Mouse (Mus musculus) spleen, adult 18-20 months (tissue): ENCODE data around the gene Ppp1r8.
"Not testable (repeated sequence)": the region's sequence is repeated elsewhere in the genome, so short reads cannot be mapped to it uniquely, and the experiment has no call there.

Experiments used
- DNase-seq, 2 experiments: peaks; one replicate each; pipeline ENCODE4 v3.0.0; 2022; ENCODE audit warnings: mixed read lengths in 2 of 2

Ppp1r8 gene

GRCm38 (mm10) chr4:132806620-132807191, 36.3 kb downstream of the Ppp1r8 start:
- DNase-seq, result no peak

- DNase-seq, result no peak
These were observed 37.3 kb downstream of the Ppp1r8 start for GRCm38 (mm10) chr4:132805599-132806197.

- DNase-seq, result peak in 1 of 2 experiments; percentile 12
These were observed 37.8 kb downstream of the Ppp1r8 start for GRCm38 (mm10) chr4:132805146-132805545.

- peak; percentile 46 to 54 for DNase-seq
These were observed 38.6 kb downstream of the Ppp1r8 start for GRCm38 (mm10) chr4:132804331-132804730.

GRCm38 (mm10) chr4:132803876-132804275, 39.1 kb downstream of the Ppp1r8 start:
- DNase-seq, result no peak

GRCm38 (mm10) chr4:132803212-132803611, 39.8 kb downstream of the Ppp1r8 start:
- no peak for DNase-seq

- DNase-seq, result peak; percentile 48 to 56
These were observed 40.8 kb downstream of the Ppp1r8 start for GRCm38 (mm10) chr4:132802171-132802637.

- DNase-seq, result no peak
These were observed 41.5 kb downstream of the Ppp1r8 start for GRCm38 (mm10) chr4:132801176-132802077.

GRCm38 (mm10) chr4:132799845-132800244, 43.1 kb downstream of the Ppp1r8 start:
- DNase-seq, result no peak

GRCm38 (mm10) chr4:132798666-132799065, 44.3 kb downstream of the Ppp1r8 start:
- not testable (repeated sequence) for DNase-seq

- no peak for DNase-seq
These were observed 44.9 kb downstream of the Ppp1r8 start for GRCm38 (mm10) chr4:132798028-132798427.

GRCm38 (mm10) chr4:132797461-132797860, 45.5 kb downstream of the Ppp1r8 start:
- DNase-seq, result no peak

- DNase-seq, result peak; percentile 92 to 98
These were observed 46.6 kb downstream of the Ppp1r8 start, which contains the start of gene Themis2 for GRCm38 (mm10) chr4:132796196-132796886. Gene Themis2 (minus strand): TSS chr4:132796387.

GRCm38 (mm10) chr4:132795171-132795570, 47.8 kb downstream of the Ppp1r8 start:
- no peak for DNase-seq

GRCm38 (mm10) chr4:132794760-132795159, 48.2 kb downstream of the Ppp1r8 start:
- DNase-seq, result peak in 1 of 2 experiments; percentile 52

- peak; percentile 54 to 61 for DNase-seq
These were observed 48.9 kb downstream of the Ppp1r8 start for GRCm38 (mm10) chr4:132794028-132794427.

GRCm38 (mm10) chr4:132793322-132794004, 49.5 kb downstream of the Ppp1r8 start:
- DNase-seq, result not testable (repeated sequence)

GRCm38 (mm10) chr4:132789731-132790130, 53.2 kb downstream of the Ppp1r8 start:
- DNase-seq, result no peak

GRCm38 (mm10) chr4:132785228-132785627, 57.7 kb downstream of the Ppp1r8 start:
- no peak for DNase-seq

- no peak for DNase-seq
These were observed 59.2 kb downstream of the Ppp1r8 start for GRCm38 (mm10) chr4:132783732-132784131.

GRCm38 (mm10) chr4:132780288-132780687, 62.7 kb downstream of the Ppp1r8 start:
- DNase-seq, result peak in 1 of 2 experiments; percentile 24
